Mouse (Mus musculus): ENCODE data around the gene Gm42906. TPM values are rescaled to one million over a fixed set of nuclear protein-coding genes. Genes with fewer than 3 reads are reported as not detected.

The Gm42906 gene
- total and polyA plus RNA-seq, 3 experiments: not detected

DNA sequence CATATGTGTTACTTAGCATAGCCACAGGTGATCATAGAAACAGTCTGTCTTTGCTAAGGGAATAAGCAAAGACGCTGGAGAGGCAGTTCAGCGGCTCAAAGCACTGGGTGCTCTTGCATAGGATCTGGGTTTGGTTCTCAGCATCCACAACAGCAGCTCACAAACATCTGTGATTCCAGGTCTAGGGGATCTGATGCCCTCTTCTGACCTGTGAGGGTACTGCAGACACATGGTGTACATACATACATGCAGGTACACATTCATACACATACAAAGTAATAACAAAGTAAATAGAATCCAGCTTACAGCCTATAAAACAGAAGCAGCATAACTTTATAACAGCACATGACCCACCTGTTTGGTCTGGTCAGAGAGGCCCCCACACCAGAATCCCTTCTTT, 366.0 kb downstream of the Gm42906 start:
- Histone ChIP-seq H3K36me3 (replicated peaks in 1 of 2; ENCODE audit: control insufficient read depth in 1 of 2, insufficient read depth in 1 of 2, low read length in 1 of 2) (peaks cover 73 to 92% of the 10 kb centered on the region in 2 experiments), H3K9ac (ENCODE audit: insufficient read depth, low read depth) (no peak overlapping the region), H3K79me2 (replicated peaks; ENCODE audit: control insufficient read depth, extremely low read depth, insufficient read depth, poor library complexity, severe bottlenecking) (peaks cover 13% of the 10 kb centered on the region; the same call in 1 of the 2 replicates), H3K4me1 (ENCODE audit: control insufficient read depth in 1 of 2, insufficient read depth in 2 of 2) (no peaks in the 10 kb centered on the region), H3K4me2 (ENCODE audit: insufficient read depth, low read depth, poor library complexity, severe bottlenecking) (no peak overlapping the region), H3K27me3 (replicated peaks) (no peaks in the 10 kb centered on the region), H3K27ac (ENCODE audit: insufficient read depth, low read depth) (no peak overlapping the region), H3K9me3 (replicated peaks; ENCODE audit: low read length) (peaks cover 21% of the 10 kb centered on the region), H3K4me3 (replicated peaks in 1 of 3; ENCODE audit: low read depth in 2 of 3, low read length in 2 of 3, poor library complexity in 1 of 3) (no peak overlapping the region)
- no peak for DNase-seq (ENCODE audit: extremely low read depth)
- no peak for TF ChIP-seq ELF1 (IDR thresholded peaks at IDR 0.05; ENCODE audit: low read depth, low read length)
- no peak for TF ChIP-seq ZKSCAN1 (IDR thresholded peaks at IDR 0.05; ENCODE audit: borderline replicate concordance, low read depth, low read length)
- no peak for TF ChIP-seq PAX5 (IDR thresholded peaks at IDR 0.05; ENCODE audit: low read length)
- no peak for TF ChIP-seq MXI1 (IDR thresholded peaks at IDR 0.05; ENCODE audit: low read depth, low read length)
- TF ChIP-seq CTCF (conservative IDR thresholded peaks at IDR 0.05 in 1 of 2, IDR thresholded peaks at IDR 0.05 in 1 of 2; ENCODE audit: low read depth in 2 of 2, low read length in 2 of 2): 0 out of 4 replicates have a peak, but pooled peaks of 1 of the 2 experiments have one; percentile 13
- TF ChIP-seq ETS1 (conservative IDR thresholded peaks at IDR 0.05; ENCODE audit: low read depth, low read length): no peak
- no peak for TF ChIP-seq GABPA (IDR thresholded peaks at IDR 0.05; ENCODE audit: insufficient replicate concordance, low read depth, low read length)
- dilution Hi-C loops (cut with MboI; ENCODE audit: extremely low pct_ligation_motif_present, extremely low pct_unique_long_range_greater_than_20kb, low sequenced_read_pairs): no loop called here
- in situ Hi-C loops (cut with MboI; ENCODE audit: low pct_ligation_motif_present, low pct_unique_long_range_greater_than_20kb, low sequenced_read_pairs): no loop called here

DNA sequence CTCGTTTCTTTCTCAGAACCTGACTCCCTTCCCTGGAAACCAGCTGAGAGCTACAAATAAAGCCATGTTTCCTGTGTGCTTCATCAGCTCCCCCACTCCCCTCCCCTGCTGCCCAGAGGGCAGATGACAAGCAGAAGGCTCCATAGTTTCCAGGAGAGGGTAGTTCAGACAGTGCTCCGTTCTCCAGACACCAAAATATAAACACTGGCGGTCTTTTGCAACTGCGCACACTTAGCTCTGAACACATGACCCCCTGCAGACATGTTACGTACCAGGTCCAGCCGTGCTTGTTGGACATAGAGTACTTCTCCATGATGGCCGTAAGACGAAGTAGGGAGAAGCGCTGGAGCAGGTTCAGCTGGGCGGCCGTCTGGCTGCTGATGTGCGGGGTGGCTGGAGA, 367.5 kb downstream of the Gm42906 start:
- Histone ChIP-seq H3K9ac (ENCODE audit: insufficient read depth, low read depth) (no peak overlapping the region), H3K27ac (ENCODE audit: insufficient read depth, low read depth) (no peak overlapping the region), H3K36me3 (replicated peaks in 1 of 2; ENCODE audit: control insufficient read depth in 1 of 2, insufficient read depth in 1 of 2, low read length in 1 of 2) (peaks cover 86 to 94% of the 10 kb centered on the region in 2 experiments), H3K79me2 (replicated peaks; ENCODE audit: control insufficient read depth, extremely low read depth, insufficient read depth, poor library complexity, severe bottlenecking) (peaks cover 3% of the 10 kb centered on the region; the same call in 1 of the 2 replicates), H3K4me3 (replicated peaks in 1 of 3; ENCODE audit: low read depth in 2 of 3, low read length in 2 of 3, poor library complexity in 1 of 3) (no peak overlapping the region), H3K9me3 (replicated peaks; ENCODE audit: low read length) (peaks cover 21% of the 10 kb centered on the region), H3K4me1 (ENCODE audit: control insufficient read depth in 1 of 2, insufficient read depth in 2 of 2) (no peaks in the 10 kb centered on the region), H3K4me2 (ENCODE audit: insufficient read depth, low read depth, poor library complexity, severe bottlenecking) (no peak overlapping the region), H3K27me3 (replicated peaks) (no peaks in the 10 kb centered on the region)
- dilution Hi-C loops (cut with MboI; ENCODE audit: extremely low pct_ligation_motif_present, extremely low pct_unique_long_range_greater_than_20kb, low sequenced_read_pairs) (no loop called here), in situ Hi-C loops (cut with MboI; ENCODE audit: low pct_ligation_motif_present, low pct_unique_long_range_greater_than_20kb, low sequenced_read_pairs) (no loop called here)
- no peak for DNase-seq (ENCODE audit: extremely low read depth)
- TF ChIP-seq ZKSCAN1 (IDR thresholded peaks at IDR 0.05; ENCODE audit: borderline replicate concordance, low read depth, low read length) (no peak), ETS1 (conservative IDR thresholded peaks at IDR 0.05; ENCODE audit: low read depth, low read length) (no peak), EP300 (IDR thresholded peaks at IDR 0.05; ENCODE audit: low read length) (no peak), CHD2 (IDR thresholded peaks at IDR 0.05; ENCODE audit: low read length) (no peak), CHD1 (IDR thresholded peaks at IDR 0.05; ENCODE audit: low read depth, low read length) (no peak), NELFE (IDR thresholded peaks at IDR 0.05; ENCODE audit: low read depth, low read length) (no peak), MAFK (IDR thresholded peaks at IDR 0.05; ENCODE audit: insufficient replicate concordance, low read length) (no peak), E2F4 (IDR thresholded peaks at IDR 0.05; ENCODE audit: insufficient replicate concordance, low read depth, low read length) (no peak), ZC3H11A (IDR thresholded peaks at IDR 0.05; ENCODE audit: low read depth, low read length) (no peak), MEF2A (IDR thresholded peaks at IDR 0.05; ENCODE audit: borderline replicate concordance, low read depth, low read length) (no peak), MXI1 (IDR thresholded peaks at IDR 0.05; ENCODE audit: low read depth, low read length) (no peak), SMC3 (IDR thresholded peaks at IDR 0.05; ENCODE audit: low read depth, low read length) (no peak)
